Mouse (Mus musculus) ES-E14 (cell line): ENCODE results near the gene Cops6. TPM values are rescaled to one million over a fixed set of nuclear protein-coding genes. Genes with fewer than 3 reads are reported as not detected.
A peak's percentile ranks its signal among the peaks of the same experiment; 100 is the strongest.

Source experiments
- DNase-seq: peaks from one replicate; pipeline ENCODE4 v3.0.0-alpha.2; 2013; ENCODE audit warnings: low read depth, low spot score
- H3K27ac ChIP-seq: 2 replicates; pipeline ENCODE4 v1.5.1; 2012; ENCODE audit warnings: low read depth, mild to moderate bottlenecking, low read length, moderate library complexity, mixed read lengths; ENCODE audit not compliant: poor library complexity, insufficient read depth, severe bottlenecking
- H3K36me3 ChIP-seq: 2 replicates; pipeline ENCODE4 v1.6.1; 2012; ENCODE audit warnings: mild to moderate bottlenecking, low read length, moderate library complexity, mixed read lengths; ENCODE audit not compliant: control insufficient read depth, poor library complexity, insufficient read depth, severe bottlenecking
- H3K4me1 ChIP-seq, 2 experiments: fragments of 150-350 bp in 1 of 2; sonication (generic) in 1 of 2; 2 replicates each; pipeline ENCODE4 v1.6.1; 2012; ENCODE audit warnings: low read length in 2 of 2, mild to moderate bottlenecking in 1 of 2, mixed read lengths in 1 of 2; ENCODE audit not compliant: control insufficient read depth in 2 of 2, insufficient read depth in 2 of 2, poor library complexity in 1 of 2
- H3K4me3 ChIP-seq, 2 experiments: fragments of 150-350 bp in 1 of 2; sonication (generic) in 1 of 2; 2 replicates each; pipeline ENCODE4 v1.5.1; 2012; ENCODE audit warnings: low read length in 2 of 2, low read depth in 1 of 2, mild to moderate bottlenecking in 1 of 2, mixed read lengths in 1 of 2; ENCODE audit not compliant: insufficient read depth in 1 of 2, poor library complexity in 1 of 2, severe bottlenecking in 1 of 2
- H3K9ac ChIP-seq: 2 replicates; pipeline ENCODE4 v1.6.1; 2012; ENCODE audit warnings: low read depth, mild to moderate bottlenecking, low read length, mixed read lengths; ENCODE audit not compliant: poor library complexity, insufficient read depth, severe bottlenecking
- H3K9me3 ChIP-seq: fragments of 150-350 bp; sonication (generic); 2 replicates; pipeline ENCODE4 v1.6.1; 2012; ENCODE audit warnings: low read depth, mild to moderate bottlenecking, low read length; ENCODE audit not compliant: control insufficient read depth, insufficient read depth
- CHD2 ChIP-seq: IDR thresholded peaks from 2 replicates; pipeline ENCODE4 v1.6.1; 2014; ENCODE audit warnings: mild to moderate bottlenecking, low read depth, low read length, inconsistent platforms
- HCFC1 ChIP-seq: IDR thresholded peaks from 2 replicates; pipeline ENCODE4 v1.6.1; 2012; ENCODE audit warnings: low read length, inconsistent platforms, borderline replicate concordance; ENCODE audit not compliant: insufficient read depth
- MAFK ChIP-seq: IDR thresholded peaks from 2 replicates; pipeline ENCODE4 v1.6.1; 2014; ENCODE audit warnings: mild to moderate bottlenecking, low read depth, low read length, inconsistent platforms; ENCODE audit not compliant: insufficient read depth
- ZC3H11A ChIP-seq: IDR thresholded peaks from 2 replicates; pipeline ENCODE4 v1.6.1; 2012; ENCODE audit warnings: low read depth, mild to moderate bottlenecking, inconsistent platforms, low read length, borderline replicate concordance
- ZNF384 ChIP-seq: IDR thresholded peaks from 2 replicates; pipeline ENCODE4 v1.6.1; 2012; ENCODE audit warnings: low read depth, low read length, inconsistent platforms
- in situ Hi-C, 2 experiments: fragments of 600-800 bp; cut with MboI; formaldehyde crosslinking; loops; one replicate each; pipeline ENCODE4 v1.15.1; 2025; ENCODE audit warnings: low sequenced_read_pairs in 2 of 2, inconsistent platforms in 1 of 2; ENCODE audit not compliant: unreplicated experiment in 2 of 2
- total RNA-seq: library from RNA; depleted of rRNA; stranded (reverse); fragments of 300-350 nt; gene quantifications from 2 replicates; pipeline ENCODE4 v1.2.3, GENCODE M21; 2012; rRNA removed

Cops6 gene
- total RNA-seq = 98.6 and 122 TPM in 2 replicates

- DNase-seq = peak; percentile 91
- in situ Hi-C loops = loop anchor here in 1 of 2 experiments (10.0 kb wide), 1 partner anchor 376 kb away; the partner anchor contains the start of genes Mepce and Zcwpw1
- H3K9me3 ChIP-seq = no peaks in the 10 kb centered on the region
- H3K36me3 ChIP-seq = peaks cover 35% of the 10 kb centered on the region
- peak within 1 kb of the TSS; percentile 87 to 90 for H3K4me3 ChIP-seq
- H3K9ac ChIP-seq = peak within 1 kb of the TSS; percentile 96
- peak; percentile 79; the same call in 1 of the 2 replicates for TF ChIP-seq HCFC1
- TF ChIP-seq ZNF384 = no peak
- peak within 1 kb of the TSS; percentile 71 for H3K27ac ChIP-seq
- H3K4me1 ChIP-seq = peaks cover 0 to 11% of the 10 kb centered on the region in 2 experiments; a peak in 1 of 4 replicates
Measured at GRCm38 (mm10) chr5:138160842-138161665, at the start of gene Cops6. Gene Cops6 (plus strand): TSS chr5:138161071.

- H3K4me1 ChIP-seq = peaks cover 0 to 3% of the 10 kb centered on the region in 2 experiments; a peak in 1 of 4 replicates
- TF ChIP-seq ZC3H11A = no peak
- TF ChIP-seq CHD2 = no peak
- no peak for TF ChIP-seq ZNF384
- TF ChIP-seq HCFC1 = 0 out of 2 replicates have a peak, but pooled peaks have one; percentile 57
- TF ChIP-seq MAFK = 0 out of 2 replicates have a peak, but pooled peaks have one; percentile 44
- H3K4me3 ChIP-seq = peak within 1 kb of the TSS; percentile 87 to 90
- H3K27ac ChIP-seq = peak within 1 kb of the TSS; percentile 91
- peaks cover 2% of the 10 kb centered on the region; the same call in 1 of the 2 replicates for H3K36me3 ChIP-seq
- H3K9ac ChIP-seq = peak within 1 kb of the TSS; percentile 88
- peak; percentile 84 for DNase-seq
- H3K9me3 ChIP-seq = no peaks in the 10 kb centered on the region
- in situ Hi-C loops = no loop called here
Measured at GRCm38 (mm10) chr5:138116255-138117198, 44.3 kb upstream of the Cops6 start, which contains the start of gene Zscan21. Gene Zscan21 (plus strand): TSS chr5:138116903.

DNA sequence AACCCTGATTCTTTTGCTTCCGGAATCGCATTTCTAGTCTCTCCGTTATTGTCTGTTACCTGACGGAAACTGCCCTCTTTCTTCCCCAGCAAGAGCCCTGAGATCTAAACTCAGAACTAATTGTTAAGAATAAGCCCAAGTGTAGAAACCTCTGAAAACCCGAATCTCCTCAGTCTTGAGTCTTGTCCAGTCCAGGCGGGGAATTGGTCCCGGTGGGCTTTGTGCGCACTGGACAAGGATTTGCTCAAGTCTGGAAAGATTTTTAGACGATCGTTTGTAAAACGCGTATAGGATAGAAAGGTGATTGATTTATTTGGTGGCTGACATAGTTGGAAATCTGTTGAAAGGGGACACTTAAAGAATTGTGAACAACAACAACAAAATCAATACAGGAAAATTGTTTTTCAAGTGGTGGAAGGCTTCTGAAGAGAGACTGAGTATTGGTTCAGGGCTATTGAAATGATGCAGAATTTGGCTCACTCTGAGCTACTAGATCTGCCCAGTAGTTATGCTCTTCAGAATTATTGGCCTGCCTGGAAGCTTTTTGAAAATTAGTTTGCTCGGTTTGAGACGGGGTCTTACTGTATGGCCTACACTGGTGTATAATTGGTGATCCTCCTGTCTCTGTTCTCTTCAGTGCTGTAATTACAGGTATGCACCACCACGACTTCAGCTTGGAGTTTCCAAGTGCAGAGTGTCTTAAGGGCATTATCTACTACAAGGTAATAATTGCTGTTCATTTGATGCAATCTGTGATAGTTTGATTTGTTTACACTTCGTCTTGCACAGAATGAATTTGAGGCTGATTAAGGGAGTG, 43.5 kb upstream of the Cops6 start:
- peak overlapping the region; percentile 87 to 90 for H3K4me3 ChIP-seq
- H3K4me1 ChIP-seq = peaks cover 0 to 3% of the 10 kb centered on the region in 2 experiments; a peak in 1 of 4 replicates
- H3K36me3 ChIP-seq = peaks cover 2% of the 10 kb centered on the region; the same call in 1 of the 2 replicates
- H3K9ac ChIP-seq = peak overlapping the region; percentile 88
- peak overlapping the region; percentile 91 for H3K27ac ChIP-seq
- no peak for TF ChIP-seq CHD2
- TF ChIP-seq MAFK = no peak
- TF ChIP-seq ZC3H11A = no peak
- TF ChIP-seq ZNF384 = no peak
- TF ChIP-seq HCFC1 = no peak; the same call in 1 of the 2 replicates
- H3K9me3 ChIP-seq = no peaks in the 10 kb centered on the region
- in situ Hi-C loops = no loop called here
- peak; percentile 21 for DNase-seq

- no peak for DNase-seq
- peaks cover 0 to 3% of the 10 kb centered on the region in 2 experiments; a peak in 1 of 4 replicates for H3K4me1 ChIP-seq
- H3K4me3 ChIP-seq = peak overlapping the region; percentile 87 to 90; a peak in 2 of 4 replicates
- no peak overlapping the region for H3K27ac ChIP-seq
- in situ Hi-C loops = no loop called here
- peaks cover 2% of the 10 kb centered on the region; the same call in 1 of the 2 replicates for H3K36me3 ChIP-seq
- H3K9me3 ChIP-seq = no peaks in the 10 kb centered on the region
- H3K9ac ChIP-seq = no peak overlapping the region
- TF ChIP-seq MAFK (no peak), ZC3H11A (no peak), CHD2 (no peak), HCFC1 (no peak), ZNF384 (no peak)
Measured at GRCm38 (mm10) chr5:138118041-138118440, 42.8 kb upstream of the Cops6 start.
